20 mouse cellular contexts compared by ENCODE assay signal in genomic region chr9:40409071-40409470, GRCm38 (mm10).
DNase-seq lines count a peak whose midpoint lies in the region; ATAC-seq lines count a peak whose summit lies in the region.
"Had no signal": no experiment of that assay in that cellular context is flagged by ENCODE, and none has a peak within 500 bp of the region (broad histone marks: within the 10 kb centered on the region; RNA-seq: fewer than 3 reads in every experiment).

No protein-coding gene starts in this region.

- peaks cover 17% of the 10 kb centered on the region for H3K4me1 ChIP-seq in kidney, embryonic 14.5 days (ENCODE audit: control insufficient read depth, insufficient read depth, low read length)
- peaks cover 3% of the 10 kb centered on the region; the same call in 1 of the 2 replicates for H3K4me1 ChIP-seq in neural tube, embryonic 11.5 days (ENCODE audit: control insufficient read depth, insufficient read depth, low read length)
- H3K4me1 ChIP-seq in forebrain, embryonic 15.5 days, result peaks cover 18% of the 10 kb centered on the region; the same call in 1 of the 2 replicates

- peak overlapping the region; percentile 56; the same call in 1 of the 2 replicates for H3K27ac ChIP-seq in kidney, embryonic 14.5 days (ENCODE audit: low read depth, low read length)
- no peak overlapping the region for H3K27ac ChIP-seq in neural tube, embryonic 11.5 days (ENCODE audit: low read depth, low read length)
- no peak overlapping the region for H3K27ac ChIP-seq in forebrain, embryonic 15.5 days (replicated peaks)
- H3K27ac ChIP-seq: forebrain, embryonic 12.5 days; gastrocnemius, adult 2 months had no signal

- no peaks in the 10 kb centered on the region for H3K36me3 ChIP-seq in kidney, embryonic 14.5 days (ENCODE audit: control insufficient read depth, insufficient read depth, low read length)
- no peaks in the 10 kb centered on the region for H3K36me3 ChIP-seq in neural tube, embryonic 11.5 days (ENCODE audit: control insufficient read depth, insufficient read depth, low read length)
- H3K36me3 ChIP-seq in forebrain, embryonic 15.5 days, result no peaks in the 10 kb centered on the region
- H3K36me3 ChIP-seq: forebrain, embryonic 12.5 days had no signal

- no peaks in the 10 kb centered on the region for H3K27me3 ChIP-seq in kidney, embryonic 14.5 days (ENCODE audit: control insufficient read depth, insufficient read depth, low read length)
- H3K27me3 ChIP-seq in neural tube, embryonic 11.5 days (ENCODE audit: control insufficient read depth, insufficient read depth, low read length), result no peaks in the 10 kb centered on the region
- no peaks in the 10 kb centered on the region for H3K27me3 ChIP-seq in forebrain, embryonic 15.5 days
- H3K27me3 ChIP-seq: forebrain, embryonic 12.5 days had no signal

- no peak for ATAC-seq in kidney, embryonic 14.5 days (ENCODE audit: low FRiP score, low TSS enrichment)
- ATAC-seq in neural tube, embryonic 11.5 days (ENCODE audit: insufficient read depth, low FRiP score, low TSS enrichment), result no peak
- ATAC-seq in forebrain, embryonic 15.5 days (replicated peaks), result no peak
- ATAC-seq: intestine, postnatal 0 days had no signal

- no peaks in the 10 kb centered on the region for H3K9me3 ChIP-seq in kidney, embryonic 14.5 days (ENCODE audit: control insufficient read depth, low read length)
- no peaks in the 10 kb centered on the region for H3K9me3 ChIP-seq in neural tube, embryonic 11.5 days (ENCODE audit: control insufficient read depth, low read length)
- H3K9me3 ChIP-seq in forebrain, embryonic 15.5 days, result no peaks in the 10 kb centered on the region
- H3K9me3 ChIP-seq: forebrain, embryonic 12.5 days had no signal

- no peak overlapping the region for H3K4me3 ChIP-seq in kidney, embryonic 14.5 days (ENCODE audit: low read length)
- H3K4me3 ChIP-seq in neural tube, embryonic 11.5 days (ENCODE audit: low read depth, low read length), result no peak overlapping the region
- no peak overlapping the region for H3K4me3 ChIP-seq in forebrain, embryonic 15.5 days
- H3K4me3 ChIP-seq: erythroblast, embryonic 14.5 days; forebrain, embryonic 12.5 days; gastrocnemius, adult 2 months had no signal

- 46% methylated on average over 2 of the region's 2 CpGs for WGBS in kidney, embryonic 14.5 days
- 42% methylated on average over 2 of the region's 2 CpGs for WGBS in neural tube, embryonic 11.5 days
- 40% methylated on average over 2 of the region's 2 CpGs for WGBS in forebrain, embryonic 15.5 days

- no peak for DNase-seq in kidney, postnatal 4 days
- DNase-seq in neural tube, embryonic 11.5 days (ENCODE audit: low spot score), result peak; percentile 36
- no peak for DNase-seq in neural tube, embryonic 10.5 days (ENCODE audit: extremely low spot score, low spot score)
- DNase-seq in mesoderm, embryonic 11.5 days (ENCODE audit: low read depth, low spot score), result peak; percentile 60
- DNase-seq in thymus, adult 18-20 months, result no peak
- DNase-seq: adrenal gland, adult 2 months; cerebellum, adult 2 months; cerebellum, postnatal 25 days; gastrocnemius, adult 2 months; layer of hippocampus, adult 9-11 months; lung, postnatal 4 days; retina, postnatal 1 day; right cerebral cortex, postnatal 25 days; spleen, adult 18-20 months; thymus, postnatal 14 days had no signal

- no peak overlapping the region for H3K4me2 ChIP-seq in kidney, embryonic 14.5 days (replicated peaks; ENCODE audit: low read depth, low read length)
- no peak overlapping the region for H3K4me2 ChIP-seq in neural tube, embryonic 11.5 days (ENCODE audit: low read depth)
- no peak overlapping the region for H3K4me2 ChIP-seq in forebrain, embryonic 15.5 days (replicated peaks)
- H3K4me2 ChIP-seq: forebrain, embryonic 12.5 days had no signal

- no peak overlapping the region for H3K9ac ChIP-seq in kidney, embryonic 14.5 days (ENCODE audit: low read depth, low read length)
- H3K9ac ChIP-seq in neural tube, embryonic 11.5 days (ENCODE audit: low read length), result no peak overlapping the region
- no peak overlapping the region for H3K9ac ChIP-seq in forebrain, embryonic 15.5 days (replicated peaks)
- H3K9ac ChIP-seq: forebrain, embryonic 12.5 days had no signal

Comparison
In these comparisons a context has a peak if more than half of its experiments do, and no peak if none do; other contexts are left out.
1. DNase-seq: peak in neural tube, embryonic 11.5 days (single experiment) and mesoderm, embryonic 11.5 days (single experiment); none in kidney, postnatal 4 days (0 of 2), neural tube, embryonic 10.5 days (single experiment) and thymus, adult 18-20 months (0 of 2).